ENCODE assay signal across 8 mouse cellular contexts in genomic region chr5:64505835-64506600, GRCm38 (mm10).
DNase-seq lines count a peak whose midpoint lies in the region; ATAC-seq lines count a peak whose summit lies in the region.

No protein-coding gene starts in this region.

- H3K27me3 ChIP-seq in hindbrain, embryonic 13.5 days = no peaks in the 10 kb centered on the region

- H3K4me1 ChIP-seq in hindbrain, embryonic 13.5 days (replicated peaks) = peaks cover 23% of the 10 kb centered on the region

- DNase-seq in NIH3T3 (ENCODE audit: low read depth) = peak; percentile 85
- DNase-seq in cerebellum, postnatal 10 days = peak; percentile 96 to 98
- DNase-seq in frontal cortex, postnatal 14 days (ENCODE audit: low spot score in 2 of 2) = peak; percentile 39 to 67
- peak; percentile 73 to 80 for DNase-seq in layer of hippocampus, postnatal 36 days
- peak; percentile 91 for DNase-seq in lung, postnatal 36 days
- DNase-seq in retina, postnatal 1 day = peak; percentile 82
- DNase-seq in urinary bladder, adult 18-20 months (ENCODE audit: low spot score in 2 of 2) = peak; percentile 64 to 85

- no peak overlapping the region for H3K27ac ChIP-seq in hindbrain, embryonic 13.5 days

- peak; percentile 81 for ATAC-seq in hindbrain, embryonic 13.5 days (ENCODE audit: low FRiP score)

- peak overlapping the region; percentile 64 for H3K4me2 ChIP-seq in hindbrain, embryonic 13.5 days

- peak overlapping the region; percentile 33 for H3K4me3 ChIP-seq in hindbrain, embryonic 13.5 days

- H3K9ac ChIP-seq in hindbrain, embryonic 13.5 days = 0 out of 2 replicates have a peak overlapping the region, but pooled peaks have one; percentile 29

- H3K9me3 ChIP-seq in hindbrain, embryonic 13.5 days = no peaks in the 10 kb centered on the region

- WGBS in hindbrain, embryonic 13.5 days = 2% methylated on average over 15 of the region's 15 CpGs

- H3K36me3 ChIP-seq in hindbrain, embryonic 13.5 days = no peaks in the 10 kb centered on the region
